Mouse (Mus musculus): Measurements from ENCODE around the gene Ms4a6c.

Ms4a6c gene

DNA sequence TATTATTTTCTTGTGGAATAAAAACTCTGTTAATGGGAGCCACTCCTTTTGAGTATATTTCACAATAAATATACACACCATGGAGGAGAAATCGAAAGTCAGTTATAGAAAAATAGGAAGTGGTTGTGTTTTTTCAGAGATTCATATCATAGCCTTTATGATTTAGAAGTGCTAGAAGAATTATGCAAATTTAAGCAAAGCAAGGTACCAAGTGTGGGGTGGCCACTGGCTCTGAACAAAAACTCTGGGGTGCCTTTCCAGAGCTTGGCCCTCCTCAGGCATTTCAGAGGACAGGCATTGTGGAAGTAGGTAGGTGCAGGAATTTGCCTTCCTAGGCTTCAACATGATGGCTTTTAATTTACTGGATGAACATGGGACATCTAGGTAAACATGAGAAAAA lies 28.1 kb downstream of the Ms4a6c start:
- in situ Hi-C loops (cut with MboI, MseI), result loop anchor here in 1 of 2 experiments (10.0 kb wide), 1 partner anchor 752 kb away; no protein-coding TSS in a partner anchor

DNA sequence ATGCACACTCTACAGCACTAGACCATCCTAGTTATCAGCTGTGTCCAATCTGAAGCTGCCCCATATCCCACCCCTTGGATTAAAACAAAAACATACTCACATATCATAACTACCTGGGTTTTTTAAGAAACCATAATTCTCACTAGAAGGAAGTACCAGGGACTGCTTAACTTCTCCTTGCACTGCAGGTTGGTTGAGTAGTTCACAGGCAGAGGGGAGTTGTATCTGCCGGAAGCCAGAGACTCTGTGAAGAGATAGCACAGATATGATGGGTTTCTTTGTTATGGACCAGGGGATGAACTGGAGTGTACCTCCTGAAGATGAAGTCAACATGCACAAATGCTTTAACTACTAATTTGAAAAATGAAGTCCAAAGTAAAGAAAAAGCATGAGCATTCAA lies 31.6 kb downstream of the Ms4a6c start:
- in situ Hi-C loops (cut with MboI, MseI), result loop anchor here in 1 of 2 experiments (25.0 kb wide), 1 partner anchor 512 kb away; no protein-coding TSS in a partner anchor

DNA sequence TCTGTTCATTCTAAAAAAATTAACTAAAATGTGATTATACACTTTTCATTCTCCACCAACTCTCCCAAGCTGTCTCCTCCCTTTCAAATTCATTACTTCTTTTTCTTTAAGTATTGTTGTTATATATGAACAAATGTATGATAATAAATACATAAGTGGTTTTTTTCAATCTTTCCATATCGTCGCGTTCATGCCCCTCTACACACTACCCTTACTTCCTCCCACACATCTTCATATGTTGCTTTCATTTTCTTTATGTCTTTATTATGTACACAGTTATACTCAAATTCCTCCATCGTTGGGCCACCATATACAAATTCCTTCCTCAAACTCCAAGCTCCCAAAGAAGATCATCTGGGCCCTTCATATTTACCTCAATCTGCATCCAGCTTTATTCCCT lies 32.2 kb downstream of the Ms4a6c start:
- in situ Hi-C loops (cut with MboI, MseI), result loop anchor here in 1 of 2 experiments (25.0 kb wide), 1 partner anchor 511 kb away; no protein-coding TSS in a partner anchor

DNA sequence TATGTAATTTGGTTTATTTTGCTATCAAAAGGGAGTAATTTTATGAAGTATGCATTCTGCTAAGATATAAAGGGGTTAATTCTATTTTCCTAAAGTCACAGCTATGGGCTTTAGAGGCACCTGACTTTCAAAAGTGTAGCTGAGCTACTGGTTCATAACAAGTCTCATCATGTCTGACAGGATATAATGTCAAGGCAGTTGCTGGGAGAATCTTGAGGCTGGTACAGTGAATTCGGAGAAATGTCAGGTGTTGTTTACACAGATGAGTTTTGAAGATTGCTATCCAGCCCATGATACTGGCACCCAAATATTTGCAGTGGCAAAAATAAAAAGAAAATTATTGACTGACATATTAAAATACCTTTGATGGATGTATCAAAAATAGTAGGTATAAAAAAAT lies 35.7 kb downstream of the Ms4a6c start:
- in situ Hi-C loops (cut with MboI, MseI), result loop anchor here in 1 of 2 experiments (25.0 kb wide), 1 partner anchor 507 kb away; no protein-coding TSS in a partner anchor

DNA sequence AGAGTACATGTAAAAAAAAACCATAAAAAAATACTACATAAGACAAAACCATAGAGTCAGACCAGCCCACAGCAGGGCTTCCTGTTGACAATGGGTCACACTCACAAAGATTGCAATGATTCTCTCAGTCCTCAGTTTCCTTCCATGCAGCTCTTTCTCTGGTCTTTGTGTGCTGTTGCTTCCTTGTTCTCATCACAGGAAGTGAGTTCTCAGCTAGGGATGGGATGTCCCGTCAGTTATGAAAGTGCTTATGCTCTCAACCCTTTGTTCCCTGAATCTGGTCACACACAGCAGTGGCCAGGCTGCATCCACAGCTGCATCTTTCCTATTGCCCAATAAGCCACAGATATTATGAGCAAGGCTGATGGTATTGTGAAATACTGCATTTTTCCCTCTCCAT lies 44.3 kb downstream of the Ms4a6c start:
- in situ Hi-C loops (cut with MboI, MseI), result loop anchor here in 1 of 2 experiments (25.0 kb wide), 1 partner anchor 499 kb away; no protein-coding TSS in a partner anchor

DNA sequence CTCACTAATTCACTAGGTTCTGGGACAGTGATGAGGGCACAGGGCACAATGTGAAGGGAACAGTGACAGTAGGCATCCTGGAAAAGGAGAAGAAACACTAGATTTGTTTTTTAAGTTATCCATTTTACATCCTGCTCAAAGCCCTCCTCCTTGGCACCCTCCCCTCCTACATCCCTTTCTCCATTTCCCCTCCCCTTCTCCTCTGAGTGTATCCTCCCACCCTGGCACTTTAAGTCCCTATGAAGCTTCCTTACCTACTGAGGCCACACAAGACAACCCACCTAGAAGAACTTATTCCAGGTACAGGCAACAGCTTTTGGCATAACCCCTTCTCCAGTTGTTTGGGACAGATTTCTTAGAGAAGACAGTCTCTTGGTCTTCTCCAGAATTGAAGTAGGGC lies 47.1 kb downstream of the Ms4a6c start, which contains the start of gene Ms4a6b:
TSS of gene Ms4a6b (plus strand) at position 267 of the 400 bp plus-strand sequence.
- in situ Hi-C loops (cut with MboI, MseI), result loop anchor here (5.0 to 25.0 kb wide), 2 partner anchors 491 to 496 kb away; no protein-coding TSS in a partner anchor

DNA sequence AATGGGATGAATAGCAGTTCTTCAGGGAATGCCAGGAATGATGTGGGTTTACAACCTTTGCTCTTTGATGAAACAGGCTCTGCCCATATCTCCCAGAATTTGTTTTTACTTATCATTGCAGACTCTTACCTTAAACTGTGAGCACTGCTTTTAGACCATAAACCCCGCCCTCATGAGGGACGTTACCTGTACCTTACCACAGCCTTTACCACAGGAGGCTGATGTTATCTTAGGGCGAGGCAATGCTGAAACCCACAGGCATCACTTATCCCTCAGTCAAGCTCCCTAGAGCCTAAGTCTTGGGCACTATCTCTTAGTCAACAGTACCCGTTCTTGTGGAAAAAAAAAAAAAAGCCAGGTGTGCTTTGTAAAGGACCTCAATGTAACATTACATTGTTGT lies 47.7 kb downstream of the Ms4a6c start:
- in situ Hi-C loops (cut with MboI, MseI), result loop anchor here (5.0 to 25.0 kb wide), 2 partner anchors 490 to 495 kb away; no protein-coding TSS in a partner anchor

DNA sequence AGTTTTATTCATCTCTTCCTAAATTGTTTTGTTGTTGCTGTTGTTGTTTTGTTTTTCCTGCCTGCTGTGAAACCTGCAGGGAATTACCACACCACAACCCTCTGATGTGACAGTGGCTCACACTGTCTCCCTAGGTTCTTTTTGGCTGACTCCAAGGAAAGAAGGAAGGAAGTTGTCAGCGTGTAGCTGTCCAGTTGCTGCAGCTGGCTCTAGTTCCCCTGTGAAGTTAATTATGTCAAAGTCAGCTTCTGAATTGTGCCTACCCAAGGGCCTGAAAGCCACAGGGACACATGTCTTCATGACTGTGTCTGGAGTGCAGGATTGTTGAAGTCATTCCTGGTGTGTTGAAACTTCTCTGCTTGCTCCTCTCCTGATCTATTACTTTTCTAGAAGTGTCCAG lies 48.2 kb downstream of the Ms4a6c start:
- in situ Hi-C loops (cut with MboI, MseI), result loop anchor here (5.0 to 25.0 kb wide), 2 partner anchors 490 to 495 kb away; no protein-coding TSS in a partner anchor

DNA sequence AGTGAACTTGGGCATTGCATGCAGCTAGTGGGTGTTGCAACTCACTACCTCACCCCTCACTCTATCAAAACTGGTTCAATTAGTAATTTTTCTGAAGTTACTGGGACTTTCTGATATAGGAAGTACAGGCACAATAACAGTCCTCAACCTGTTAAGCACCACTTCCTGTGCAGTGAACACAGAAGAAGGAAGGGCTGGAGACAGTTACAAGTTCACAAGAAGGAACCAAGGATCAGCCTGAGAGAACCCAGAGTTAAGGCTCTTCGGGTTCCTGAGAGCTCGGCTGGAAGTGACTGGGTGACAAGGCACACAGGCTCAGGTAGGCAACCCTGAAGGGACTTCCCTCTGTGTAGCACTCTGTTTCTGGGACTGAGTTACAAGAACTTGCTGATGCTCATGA lies 49.2 kb downstream of the Ms4a6c start:
- in situ Hi-C loops (cut with MboI, MseI), result loop anchor here (5.0 to 25.0 kb wide), 2 partner anchors 489 to 494 kb away; no protein-coding TSS in a partner anchor

DNA sequence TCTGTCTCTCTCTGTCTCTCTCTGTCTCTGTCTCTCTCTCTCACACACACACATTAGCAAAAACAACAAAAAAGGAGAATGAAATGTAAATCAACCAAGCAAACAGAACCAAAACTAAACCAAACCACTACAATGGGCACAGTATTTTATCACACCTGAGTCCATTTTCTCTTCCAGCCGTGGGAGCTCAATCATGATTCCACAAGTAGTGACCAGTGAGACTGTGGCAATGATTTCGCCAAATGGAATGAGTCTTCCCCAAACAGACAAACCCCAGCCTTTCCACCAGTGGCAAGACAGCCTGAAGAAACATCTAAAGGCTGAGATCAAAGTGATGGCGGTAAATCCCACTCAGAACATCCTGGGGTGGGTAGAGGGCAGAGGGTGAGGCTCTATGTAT lies 51.0 kb downstream of the Ms4a6c start:
- in situ Hi-C loops (cut with MboI, MseI), result loop anchor here (5.0 to 25.0 kb wide), 3 partner anchors 82 to 492 kb away; partner anchors contain the start of gene Ms4a6d (in 2 of the 2)
